Mouse (Mus musculus) brain, embryonic 14.5 days (tissue): ENCODE results near the gene Vmn1r84.

Source experiments
- CTCF ChIP-seq: fragments of 200-500 bp; IDR thresholded peaks from 2 replicates; pipeline ENCODE4 v1.5.1; 2012; ENCODE audit warnings: inconsistent platforms, mild to moderate bottlenecking, moderate library complexity, borderline replicate concordance; ENCODE audit not compliant: insufficient read depth, insufficient read length; ENCODE audit errors: extremely low read depth
- POLR2A ChIP-seq: fragments of 200-500 bp; IDR thresholded peaks from 2 replicates; pipeline ENCODE4 v1.6.1; 2012; ENCODE audit warnings: mild to moderate bottlenecking, inconsistent platforms, borderline replicate concordance; ENCODE audit not compliant: poor library complexity, insufficient read depth, insufficient read length, severe bottlenecking; ENCODE audit errors: extremely low read depth

GRCm38 (mm10) chr7:12329381-12329780 lies 39.7 kb downstream of the Vmn1r84 start, which contains the start of gene Vmn1r83:
- TF ChIP-seq POLR2A, result no peak
- no peak for TF ChIP-seq CTCF
